Mouse (Mus musculus) heart, embryonic 12.5 days (tissue): ENCODE measurements at regions not wholly inside any gene's neighbourhood (a gene's known extent, or its start where the extent isn't known, plus 50 kb on each side); places are given as distances from the start of the nearest gene placed in this dataset.

Experiments
- ATAC-seq: fragments of 200-750 bp; cut with Nextera tagmentation; 2 replicates; pipeline ENCODE4 v1.8.0; 2017; ENCODE audit warnings: moderate TSS enrichment, moderate library complexity; ENCODE audit not compliant: insufficient number of reproducible peaks, low FRiP score
- H3K27ac ChIP-seq: fragments of 300-500 bp; sonication (generic); 2 replicates; pipeline ENCODE4 v1.5.1; 2016; ENCODE audit warnings: mild to moderate bottlenecking, moderate library complexity; ENCODE audit not compliant: poor library complexity, severe bottlenecking
- H3K27me3 ChIP-seq: fragments of 300-500 bp; sonication (generic); replicated peaks from 2 replicates; pipeline ENCODE4 v1.6.1; 2016; ENCODE audit warnings: mild to moderate bottlenecking, moderate library complexity
- H3K36me3 ChIP-seq: fragments of 300-500 bp; sonication (generic); 2 replicates; pipeline ENCODE4 v1.6.1; 2016; ENCODE audit warnings: mild to moderate bottlenecking, moderate library complexity
- H3K4me1 ChIP-seq: fragments of 300-500 bp; sonication (generic); replicated peaks from 2 replicates; pipeline ENCODE4 v1.6.1; 2016; ENCODE audit warnings: mild to moderate bottlenecking
- H3K4me2 ChIP-seq: fragments of 300-500 bp; sonication (generic); 2 replicates; pipeline ENCODE4 v1.6.1; 2016; ENCODE audit warnings: mild to moderate bottlenecking, moderate library complexity
- H3K4me3 ChIP-seq: fragments of 300-500 bp; sonication (generic); 2 replicates; pipeline ENCODE4 v1.5.1; 2016; ENCODE audit warnings: mild to moderate bottlenecking
- H3K9ac ChIP-seq: fragments of 300-500 bp; sonication (generic); 2 replicates; pipeline ENCODE4 v1.6.1; 2016; ENCODE audit warnings: mild to moderate bottlenecking, moderate library complexity
- H3K9me3 ChIP-seq: fragments of 300-500 bp; sonication (generic); replicated peaks from 2 replicates; pipeline ENCODE4 v1.6.1; 2016; ENCODE audit warnings: mild to moderate bottlenecking, moderate library complexity
- WGBS: fragments of 180-500 bp; shearing (Covaris S2); methylation state at CpG from one replicate; pipeline ENCODE4 v1.1.7; 2016; 5-methylcytosine and 5-hydroxymethylcytosine counted together

DNA sequence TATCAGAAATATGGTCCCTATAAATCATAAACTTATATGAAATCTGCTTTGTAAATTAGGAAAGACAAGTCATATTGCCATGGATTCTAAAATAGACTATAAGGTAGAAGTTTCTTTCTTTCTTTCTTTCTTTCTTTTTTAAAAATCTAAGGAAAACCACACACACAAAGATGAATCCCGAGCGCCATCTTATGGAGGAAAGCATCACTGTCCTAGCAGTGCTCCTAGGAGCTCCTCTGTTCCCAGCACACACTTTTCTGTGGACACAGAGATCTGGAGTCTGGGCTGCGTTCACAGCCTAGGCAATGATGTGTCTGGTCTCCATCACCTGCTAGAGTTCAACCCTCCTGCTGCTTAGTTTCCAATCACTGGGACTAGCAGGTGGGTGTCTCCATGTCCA is 65.2 kb upstream of the Slc22a22 start:
- no peaks in the 10 kb centered on the region for H3K9me3 ChIP-seq
- WGBS: 20% methylated on average over 3 of the region's 3 CpGs
- no peak overlapping the region for H3K4me3 ChIP-seq
- H3K9ac ChIP-seq: no peak overlapping the region
- H3K36me3 ChIP-seq: no peaks in the 10 kb centered on the region
- no peak for ATAC-seq
- H3K27ac ChIP-seq: no peak overlapping the region
- H3K4me2 ChIP-seq: no peak overlapping the region
- H3K27me3 ChIP-seq: no peaks in the 10 kb centered on the region
- peaks cover 4% of the 10 kb centered on the region; the same call in 1 of the 2 replicates for H3K4me1 ChIP-seq

- no peak overlapping the region for H3K4me3 ChIP-seq
- no peak overlapping the region for H3K9ac ChIP-seq
- no peaks in the 10 kb centered on the region for H3K27me3 ChIP-seq
- H3K4me1 ChIP-seq: no peaks in the 10 kb centered on the region
- no peak overlapping the region for H3K27ac ChIP-seq
- H3K9me3 ChIP-seq: no peaks in the 10 kb centered on the region
- WGBS: 75% methylated on average over 2 of the region's 2 CpGs
- H3K36me3 ChIP-seq: no peaks in the 10 kb centered on the region
- ATAC-seq: no peak
- H3K4me2 ChIP-seq: no peak overlapping the region
Observed at GRCm38 (mm10) chr15:57535514-57535913, 58.1 kb upstream of the Slc22a22 start.
